Mouse (Mus musculus) heart, adult 2 months (tissue): ENCODE data around the gene Kmt2d. TPM values are rescaled to one million over a fixed set of nuclear protein-coding genes. Genes with fewer than 3 reads are reported as not detected.

Experiments
- DNase-seq, 2 experiments: peaks; one replicate each; pipeline ENCODE4 v3.0.0; 2021
- H3K27ac ChIP-seq: fragments of 200-600 bp; 2 replicates; pipeline ENCODE4 v1.8.1; 2022
- H3K27me3 ChIP-seq: fragments of 200-500 bp; 2 replicates; pipeline ENCODE4 v1.6.1; 2012; ENCODE audit warnings: mild to moderate bottlenecking, low read length, inconsistent platforms, mixed read lengths; ENCODE audit not compliant: control insufficient read depth, insufficient read depth
- H3K36me3 ChIP-seq: fragments of 200-500 bp; 2 replicates; pipeline ENCODE4 v1.6.1; 2012; ENCODE audit warnings: low read length, inconsistent platforms; ENCODE audit not compliant: control insufficient read depth, insufficient read depth
- H3K4me1 ChIP-seq: fragments of 200-500 bp; 2 replicates; pipeline ENCODE4 v1.6.1; 2011; ENCODE audit warnings: low read length; ENCODE audit not compliant: control insufficient read depth, insufficient read depth
- H3K4me3 ChIP-seq: fragments of 200-600 bp; 2 replicates; pipeline ENCODE4 v1.8.1; 2022
- H3K79me2 ChIP-seq: fragments of 200-500 bp; replicated peaks from 2 replicates; pipeline ENCODE4 v1.6.1; 2012; ENCODE audit warnings: mild to moderate bottlenecking, inconsistent platforms, low read length, moderate library complexity, mixed read lengths; ENCODE audit not compliant: control insufficient read depth, insufficient read depth
- H3K9ac ChIP-seq: fragments of 200-500 bp; 2 replicates; pipeline ENCODE4 v1.6.1; 2012; ENCODE audit warnings: low read depth, mild to moderate bottlenecking, control low read depth, inconsistent platforms, low read length, mixed read lengths
- CTCF ChIP-seq: fragments of 200-600 bp; IDR thresholded peaks from 2 replicates; pipeline ENCODE4 v1.8.1; 2022; ENCODE audit warnings: antibody characterized with exemption, mild to moderate bottlenecking, moderate library complexity
- EP300 ChIP-seq: fragments of 200-500 bp; IDR thresholded peaks from 2 replicates; pipeline ENCODE4 v1.6.1; 2011; ENCODE audit warnings: low read depth, low read length, control low read depth; ENCODE audit not compliant: insufficient read depth
- POLR2A ChIP-seq: fragments of 200-500 bp; IDR thresholded peaks from 2 replicates; pipeline ENCODE4 v1.6.1; 2011; ENCODE audit warnings: mild to moderate bottlenecking, low read depth, low read length, control low read depth; ENCODE audit not compliant: insufficient read depth
- WGBS: fragments of 180-500 bp; shearing (Covaris S2); methylation state at CpG from one replicate; pipeline ENCODE4 v1.1.7; 2018; 5-methylcytosine and 5-hydroxymethylcytosine counted together
- intact Hi-C: fragments of 180-260 bp; cut with DNase I; formaldehyde crosslinking; loops from one replicate; pipeline ENCODE4 v1.15.1; 2025
- polyA plus RNA-seq: library from polyadenylated mRNA; depleted of rRNA; stranded (reverse); fragments of >200 nt; gene quantifications from 2 replicates; pipeline ENCODE4 v1.2.3, GENCODE M21; 2012; rRNA removed
- total RNA-seq, 2 experiments: library from RNA; stranded (reverse); gene quantifications; 2 replicates each; pipeline ENCODE4 v1.2.3; 2021

The Kmt2d gene
- total and polyA plus RNA-seq, 3 experiments, result 17.7 to 56.5 (median 51.3) TPM

DNA sequence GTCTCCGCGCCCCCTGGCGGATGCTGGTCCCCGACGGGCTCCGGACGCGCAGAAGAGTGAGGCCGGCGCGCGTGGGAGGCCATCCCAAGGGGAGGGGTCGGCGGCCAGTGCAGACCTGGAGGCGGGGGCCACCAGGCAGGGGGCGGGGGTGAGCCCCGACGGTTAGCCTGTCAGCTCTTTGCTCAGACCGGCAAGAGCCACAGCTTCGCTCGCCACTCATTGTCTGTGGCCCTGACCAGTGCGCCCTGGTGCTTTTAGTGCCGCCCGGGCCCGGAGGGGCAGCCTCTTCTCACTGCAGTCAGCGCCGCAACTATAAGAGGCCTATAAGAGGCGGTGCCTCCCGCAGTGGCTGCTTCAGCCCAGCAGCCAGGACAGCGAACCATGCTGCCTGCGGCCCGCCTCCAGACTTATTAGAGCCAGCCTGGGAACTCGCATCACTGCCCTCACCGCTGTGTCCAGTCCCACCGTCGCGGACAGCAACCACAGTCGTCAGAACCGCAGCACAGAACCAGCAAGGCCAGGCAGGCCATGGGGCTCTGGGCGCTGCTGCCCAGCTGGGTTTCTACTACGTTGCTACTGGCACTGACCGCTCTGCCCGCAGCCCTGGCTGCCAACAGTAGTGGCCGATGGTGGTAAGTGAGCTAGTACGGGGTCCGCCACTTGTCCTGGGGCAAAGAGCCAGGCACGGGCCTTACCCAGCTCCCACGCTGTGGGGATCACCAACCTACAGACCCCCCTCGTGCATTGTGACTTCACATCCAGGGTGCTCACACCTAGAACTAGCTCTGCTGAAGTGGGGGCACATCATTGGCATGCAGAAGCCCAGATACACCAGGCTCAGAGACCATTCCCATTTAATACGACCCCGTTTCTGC lies 81.1 kb downstream of the Kmt2d start, which contains the start of gene Wnt1:
TSS of gene Wnt1 (plus strand) at position 197 of the 875 bp plus-strand sequence.
- no peak within 1 kb of the TSS for H3K4me3 ChIP-seq
- H3K27me3 ChIP-seq, result peaks cover 35% of the 10 kb centered on the region
- no peak within 1 kb of the TSS for H3K9ac ChIP-seq
- H3K79me2 ChIP-seq, result no peaks in the 10 kb centered on the region
- no peaks in the 10 kb centered on the region for H3K36me3 ChIP-seq
- H3K27ac ChIP-seq, result no peak within 1 kb of the TSS
- TF ChIP-seq POLR2A (no peak), CTCF (peak; percentile 79), EP300 (no peak)
- intact Hi-C loops, result no loop called here
- 6% methylated on average over 49 of the region's 51 CpGs for WGBS
- DNase-seq, result peak in 1 of 2 experiments; percentile 73
- peaks cover 8% of the 10 kb centered on the region for H3K4me1 ChIP-seq

DNA sequence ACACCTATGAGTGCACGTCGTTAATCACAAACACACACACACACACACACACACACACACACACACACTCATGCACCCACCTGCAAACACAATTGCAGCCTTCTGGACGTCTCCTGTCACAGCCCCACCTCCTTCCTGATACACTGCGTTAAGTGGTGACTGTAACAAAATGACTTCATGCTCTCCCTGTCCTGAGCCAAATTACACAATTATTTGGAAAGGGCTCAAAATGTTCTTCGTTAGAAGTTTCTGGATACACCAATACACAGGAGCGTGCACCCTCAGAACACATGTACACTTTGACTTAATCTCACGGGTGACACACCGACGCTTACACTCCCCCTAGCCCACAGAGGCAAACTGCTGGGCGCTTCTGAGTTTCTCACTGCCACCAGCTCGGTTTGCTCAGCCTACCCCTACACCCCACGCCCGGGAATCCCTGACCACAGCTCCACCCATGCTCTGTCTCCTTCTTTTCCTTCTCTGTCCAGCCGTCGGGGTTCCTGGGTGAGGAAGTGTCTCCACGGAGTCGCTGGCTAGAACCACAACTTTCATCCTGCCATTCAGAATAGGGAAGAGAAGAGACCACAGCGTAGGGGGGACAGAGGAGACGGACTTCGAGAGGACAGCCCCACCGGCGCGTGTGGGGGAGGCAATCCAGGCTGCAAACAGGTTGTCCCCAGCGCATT lies 81.9 kb downstream of the Kmt2d start:
- Histone ChIP-seq H3K4me3 (no peak overlapping the region), H3K9ac (no peak overlapping the region), H3K27me3 (peaks cover 35% of the 10 kb centered on the region), H3K79me2 (no peaks in the 10 kb centered on the region), H3K36me3 (no peaks in the 10 kb centered on the region), H3K27ac (no peak overlapping the region), H3K4me1 (peaks cover 8% of the 10 kb centered on the region)
- intact Hi-C loops, result no loop called here
- TF ChIP-seq CTCF, result no peak
- no peak for TF ChIP-seq EP300
- no peak for TF ChIP-seq POLR2A
- DNase-seq, result no peak
- 12% methylated on average over 24 of the region's 24 CpGs for WGBS

DNA sequence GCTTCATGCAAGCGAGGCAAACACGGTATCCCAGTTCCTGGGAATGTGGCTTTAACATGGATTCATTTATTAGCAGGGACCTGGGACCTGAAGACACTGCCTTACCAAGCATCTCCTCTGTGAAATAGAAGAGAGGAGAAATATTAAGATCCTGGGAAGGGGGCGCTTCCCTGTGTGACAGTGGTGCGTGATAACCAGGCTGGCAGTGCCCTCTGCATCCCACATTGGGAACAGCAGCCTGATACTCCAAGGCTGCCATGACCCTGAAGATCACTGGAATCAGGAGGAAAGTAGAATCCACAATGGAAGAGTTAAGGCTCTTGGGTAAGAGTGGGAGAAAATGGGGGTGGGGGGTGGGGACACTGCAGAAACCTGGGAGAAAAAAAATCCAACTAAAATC lies 83.1 kb downstream of the Kmt2d start:
- no peaks in the 10 kb centered on the region for H3K79me2 ChIP-seq
- no peak for DNase-seq
- WGBS, result 34% methylated on average over 4 of the region's 4 CpGs
- H3K4me1 ChIP-seq, result peaks cover 8% of the 10 kb centered on the region
- intact Hi-C loops, result no loop called here
- H3K27me3 ChIP-seq, result peaks cover 34% of the 10 kb centered on the region
- no peak overlapping the region for H3K9ac ChIP-seq
- TF ChIP-seq EP300 (no peak), CTCF (peak; percentile 32)
- no peak overlapping the region for H3K27ac ChIP-seq
- no peak overlapping the region for H3K4me3 ChIP-seq
- H3K36me3 ChIP-seq, result no peaks in the 10 kb centered on the region

DNA sequence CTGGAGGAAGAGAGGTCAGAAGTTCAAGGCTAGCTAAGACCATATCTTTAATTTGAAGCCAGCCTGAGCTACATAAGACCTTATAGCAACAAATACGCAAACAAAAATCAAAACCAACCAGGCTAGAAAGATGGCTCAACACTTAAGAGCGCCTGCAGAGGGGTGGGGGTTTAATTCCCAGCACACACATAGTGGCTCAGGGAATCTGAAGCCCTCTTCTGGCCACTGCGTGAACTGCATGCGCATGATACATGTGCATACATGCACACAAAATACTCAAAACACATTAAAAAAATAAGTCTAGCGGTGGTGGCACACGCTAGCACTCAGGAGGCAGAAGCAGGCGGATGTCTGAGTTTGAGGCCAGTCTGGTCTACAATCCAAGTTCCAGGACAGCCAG lies 85.3 kb downstream of the Kmt2d start:
- 43% methylated on average over 7 of the region's 7 CpGs for WGBS

More for the DNA sequence above, 85.3 kb downstream of the Kmt2d start:
- no peaks in the 10 kb centered on the region for H3K36me3 ChIP-seq
- H3K9ac ChIP-seq, result no peak overlapping the region
- H3K4me1 ChIP-seq, result no peaks in the 10 kb centered on the region
- H3K27ac ChIP-seq, result no peak overlapping the region
- TF ChIP-seq EP300 (no peak), CTCF (peak; percentile 67), POLR2A (no peak)
- H3K27me3 ChIP-seq, result peaks cover 15% of the 10 kb centered on the region
- H3K4me3 ChIP-seq, result no peak overlapping the region
- no peaks in the 10 kb centered on the region for H3K79me2 ChIP-seq
- intact Hi-C loops, result no loop called here
- no peak for DNase-seq

Other genes starting within 250 kb of the Kmt2d start
- 1 to 10 TPM; 2.6 to 2.7 TPM for gene Cacnb3, start 240.4 kb downstream of the Kmt2d start, total RNA-seq
- 6.5 and 7.7 TPM in 2 replicates for gene Cacnb3, start 240.4 kb downstream of the Kmt2d start, polyA plus RNA-seq
- 10 to 100 TPM; 47.9 to 55.4 TPM for gene Ddx23, start 208.3 kb downstream of the Kmt2d start, total RNA-seq
- gene Ddx23, start 208.3 kb downstream of the Kmt2d start, polyA plus RNA-seq, result 18.9 and 30.7 TPM in 2 replicates
- gene Rnd1, start 193.7 kb downstream of the Kmt2d start, total RNA-seq, result 1 to 10 TPM; 1.1 to 1.3 TPM
- gene Rnd1, start 193.7 kb downstream of the Kmt2d start, polyA plus RNA-seq, result 2.6 and 3.3 TPM in 2 replicates
- under 1 TPM; 0.11 to 0.16 TPM for gene Ccdc65, start 163.0 kb downstream of the Kmt2d start, total RNA-seq
- 0.15 and 0.37 TPM in 2 replicates for gene Ccdc65, start 163.0 kb downstream of the Kmt2d start, polyA plus RNA-seq
- 1 to 10 TPM; 5.1 to 5.8 TPM for gene Fkbp11, start 143.0 kb downstream of the Kmt2d start, total RNA-seq
- 3.2 and 4.8 TPM in 2 replicates for gene Fkbp11, start 143.0 kb downstream of the Kmt2d start, polyA plus RNA-seq
- 10 to 100 TPM; 18.9 to 20.0 TPM for gene Arf3, start 108.0 kb downstream of the Kmt2d start, total RNA-seq
- 30.6 and 41.0 TPM in 2 replicates for gene Arf3, start 108.0 kb downstream of the Kmt2d start, polyA plus RNA-seq
- gene Wnt10b, start 93.1 kb downstream of the Kmt2d start, total RNA-seq, result under 1 TPM; 0.20 to 0.29 TPM
- 0.23 and 0.70 TPM in 2 replicates for gene Wnt10b, start 93.1 kb downstream of the Kmt2d start, polyA plus RNA-seq
- not detected for gene Wnt1, start 81.3 kb downstream of the Kmt2d start, total RNA-seq
- gene Wnt1, start 81.3 kb downstream of the Kmt2d start, polyA plus RNA-seq, result not detected in 2 replicates
- gene Ddn, start 61.7 kb downstream of the Kmt2d start, total RNA-seq, result under 1 TPM; 0.45 to 0.50 TPM
- gene Ddn, start 61.7 kb downstream of the Kmt2d start, polyA plus RNA-seq, result 0.12 and 0.23 TPM in 2 replicates
- gene Prkag1, start 39.7 kb downstream of the Kmt2d start, total RNA-seq, result 100 to 1,000 TPM; 104 to 114 TPM
- 95.7 and 200 TPM in 2 replicates for gene Prkag1, start 39.7 kb downstream of the Kmt2d start, polyA plus RNA-seq
- 1 to 10 TPM; 1.6 to 2.3 TPM for gene Rhebl1, start 23.3 kb upstream of the Kmt2d start, total RNA-seq
- 3.7 and 4.4 TPM in 2 replicates for gene Rhebl1, start 23.3 kb upstream of the Kmt2d start, polyA plus RNA-seq
- 1 to 10 TPM in 1 of 2 experiments, under 1 TPM in 1; 0.73 to 1.5 TPM for gene Dhh, start 27.3 kb upstream of the Kmt2d start, total RNA-seq
- gene Dhh, start 27.3 kb upstream of the Kmt2d start, polyA plus RNA-seq, result 0.94 and 1.8 TPM in 2 replicates
- gene Lmbr1l, start 47.0 kb upstream of the Kmt2d start, total RNA-seq, result 10 to 100 TPM in 1 of 2 experiments, 1 to 10 TPM in 1; 7.1 to 11.1 TPM
- gene Lmbr1l, start 47.0 kb upstream of the Kmt2d start, polyA plus RNA-seq, result 23.2 and 25.0 TPM in 2 replicates
- gene Tuba1b, start 63.4 kb upstream of the Kmt2d start, total RNA-seq, result 100 to 1,000 TPM; 129 to 144 TPM
- 534 and 728 TPM in 2 replicates for gene Tuba1b, start 63.4 kb upstream of the Kmt2d start, polyA plus RNA-seq
- gene Gm49450, start 82.3 kb upstream of the Kmt2d start, total RNA-seq, result not detected
- 26.2 TPM in 1 of 2 replicates, not detected in the other for gene Gm49450, start 82.3 kb upstream of the Kmt2d start, polyA plus RNA-seq
- gene Tuba1a, start 82.5 kb upstream of the Kmt2d start, total RNA-seq, result 10 to 100 TPM; 57.0 to 85.0 TPM
- 165 and 235 TPM in 2 replicates for gene Tuba1a, start 82.5 kb upstream of the Kmt2d start, polyA plus RNA-seq
- 10 to 100 TPM; 30.1 to 39.0 TPM for gene Tuba1c, start 158.7 kb upstream of the Kmt2d start, total RNA-seq
- gene Tuba1c, start 158.7 kb upstream of the Kmt2d start, polyA plus RNA-seq, result 58.6 and 74.4 TPM in 2 replicates
- under 1 TPM; 0.13 to 0.80 TPM for gene Prph, start 184.0 kb upstream of the Kmt2d start, total RNA-seq
- gene Prph, start 184.0 kb upstream of the Kmt2d start, polyA plus RNA-seq, result 1.00 and 2.1 TPM in 2 replicates
- gene Troap, start 203.4 kb upstream of the Kmt2d start, total RNA-seq, result under 1 TPM in 1 of 2 experiments, not detected in 1; 0.31 TPM
- 0.18 and 0.53 TPM in 2 replicates for gene Troap, start 203.4 kb upstream of the Kmt2d start, polyA plus RNA-seq
- not detected for gene C1ql4, start 216.6 kb upstream of the Kmt2d start, total RNA-seq
- gene C1ql4, start 216.6 kb upstream of the Kmt2d start, polyA plus RNA-seq, result not detected in 2 replicates
- under 1 TPM; 0.44 to 0.57 TPM for gene Dnajc22, start 222.0 kb upstream of the Kmt2d start, total RNA-seq
- gene Dnajc22, start 222.0 kb upstream of the Kmt2d start, polyA plus RNA-seq, result 0.18 and 0.35 TPM in 2 replicates